Mouse (Mus musculus) thymus, postnatal 0 days (tissue): ENCODE data around the gene 4930524J08Rik. TPM values are rescaled to one million over a fixed set of nuclear protein-coding genes. Genes with fewer than 3 reads are reported as not detected.

Experiments
- DNase-seq: peaks from one replicate; pipeline ENCODE4 v3.0.0-alpha.2; 2015; ENCODE audit warnings: low spot score
- polyA plus RNA-seq: library from polyadenylated mRNA; unstranded; fragments of >200 nt; fragmentation: Nextera tagmentation; extraction: Ambion mirVana; gene quantifications from 2 replicates; pipeline ENCODE4 v1.2.1, GENCODE M21; 2015

The 4930524J08Rik gene
- polyA plus RNA-seq, 1 experiment from 2014 or later: 2.4 TPM

- DNase-seq: no peak
Observed at GRCm38 (mm10) chr5:100003895-100004294, 25.0 kb downstream of the 4930524J08Rik start.

DNA sequence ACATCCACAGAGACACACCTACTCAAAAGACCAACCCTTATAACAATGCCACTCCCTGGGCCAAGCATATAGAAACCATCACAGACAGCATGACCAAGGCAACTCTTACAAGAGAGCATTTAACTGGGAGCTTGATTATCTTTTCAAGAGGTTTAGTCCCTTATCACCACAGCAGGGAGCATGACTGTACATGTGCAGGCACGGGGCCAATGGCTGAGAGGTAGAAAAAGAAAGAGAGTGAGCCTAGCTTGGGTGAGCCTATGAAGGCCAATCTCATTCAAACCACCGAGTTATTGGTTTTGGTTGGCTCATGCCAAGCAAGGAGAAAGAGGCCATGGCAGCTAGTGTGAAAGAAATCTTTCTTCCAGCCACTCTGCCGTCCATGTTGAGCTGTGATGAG lies 26.6 kb downstream of the 4930524J08Rik start:
- no peak for DNase-seq

DNA sequence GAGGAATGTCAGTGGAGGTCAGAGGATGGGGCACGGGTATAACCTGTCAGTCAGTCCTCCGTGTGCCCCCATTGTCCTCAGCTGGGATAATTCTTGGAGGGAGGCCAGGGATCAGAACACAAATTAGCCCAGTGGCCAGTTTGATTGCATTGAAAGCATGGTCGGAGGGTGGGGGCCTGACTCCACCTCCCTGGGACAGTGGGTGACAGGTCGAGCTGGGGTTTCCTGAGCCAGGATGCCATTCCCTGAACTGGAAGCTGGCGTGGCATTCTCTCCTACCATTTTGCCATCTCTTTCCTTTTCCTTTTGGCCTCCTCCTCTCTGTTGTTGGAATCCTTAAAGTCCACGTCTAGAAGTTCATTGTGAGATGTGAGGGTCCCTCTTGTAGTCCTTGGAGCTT lies 27.0 kb downstream of the 4930524J08Rik start:
- no peak for DNase-seq

DNA sequence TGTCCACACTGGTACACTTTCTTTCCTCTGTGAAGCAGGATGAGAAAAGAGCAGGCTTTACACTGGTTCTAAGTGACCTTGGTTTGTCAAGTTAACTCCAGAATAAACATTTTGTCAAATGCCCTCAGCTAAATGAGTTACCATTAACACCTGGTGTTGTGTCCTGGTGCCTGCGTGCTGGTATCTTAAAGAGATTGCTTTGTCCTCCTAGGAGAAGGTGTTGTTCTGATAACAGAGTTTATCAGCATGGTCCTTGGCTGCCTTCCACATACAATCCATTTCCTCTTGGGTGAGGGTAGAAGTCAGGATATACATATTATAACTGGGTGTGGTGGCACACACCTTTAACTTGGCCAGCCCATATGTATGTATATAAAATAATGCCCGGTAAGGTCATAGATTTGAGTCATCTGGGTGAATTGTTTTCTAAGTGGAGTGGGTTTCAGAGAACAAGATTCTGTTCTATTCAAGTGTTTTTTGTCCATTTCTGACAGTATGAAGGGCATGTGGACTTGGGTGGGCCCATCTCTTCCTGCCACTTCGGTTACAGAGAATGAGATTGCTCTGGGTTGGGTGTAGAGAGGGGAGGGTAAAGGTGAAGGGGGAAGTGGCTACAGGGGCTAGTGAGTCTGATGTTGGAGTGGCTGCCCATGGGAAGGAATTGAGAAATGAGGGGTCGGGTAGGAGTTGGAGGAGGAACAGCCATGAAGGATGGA lies 27.6 kb downstream of the 4930524J08Rik start:
- DNase-seq: no peak

GRCm38 (mm10) chr5:100007040-100007375 lies 28.1 kb downstream of the 4930524J08Rik start:
- peak; percentile 27 for DNase-seq

DNA sequence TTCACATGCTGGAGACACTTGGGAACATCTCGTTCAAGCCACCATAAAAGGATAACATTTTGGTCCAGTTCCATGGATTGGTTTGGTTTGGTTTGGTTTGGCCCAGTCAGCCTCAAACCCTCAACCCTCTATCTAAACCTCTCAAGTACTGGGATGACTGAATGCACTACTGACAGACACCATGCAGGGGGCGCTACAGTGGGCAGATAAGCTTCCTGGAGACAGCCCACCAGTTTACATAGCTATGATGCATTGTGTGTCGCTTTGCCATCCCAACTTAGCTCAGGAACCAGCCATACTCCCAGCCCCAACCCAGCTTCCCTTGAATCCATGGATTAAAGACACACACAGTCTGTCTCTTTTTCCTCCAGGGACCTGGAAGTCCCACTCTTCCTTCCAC lies 29.6 kb downstream of the 4930524J08Rik start:
- DNase-seq: no peak

GRCm38 (mm10) chr5:100012599-100012998 lies 33.7 kb downstream of the 4930524J08Rik start:
- no peak for DNase-seq

GRCm38 (mm10) chr5:100020089-100020488 lies 41.2 kb downstream of the 4930524J08Rik start:
- DNase-seq: no peak

DNA sequence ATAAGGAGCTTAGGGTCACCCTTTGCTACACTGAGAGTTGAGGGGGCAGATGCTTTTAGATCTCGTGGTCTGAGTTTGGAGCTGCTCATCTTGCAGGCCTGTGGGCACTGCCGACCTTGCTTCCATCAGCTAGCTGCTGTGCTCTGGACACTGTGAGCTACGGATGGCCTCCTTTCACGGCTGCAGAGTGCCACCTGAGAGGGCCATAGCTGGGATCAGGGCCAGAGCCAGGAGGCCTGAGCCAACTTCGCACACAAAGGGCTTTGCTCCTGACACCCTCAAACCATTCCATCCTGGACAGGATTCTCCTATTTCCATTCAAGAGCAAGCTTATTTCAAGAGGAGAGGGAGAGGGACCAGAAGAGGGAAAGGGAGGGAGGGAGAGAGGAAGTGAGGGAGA lies 45.5 kb downstream of the 4930524J08Rik start:
- DNase-seq: no peak

GRCm38 (mm10) chr5:100024868-100025267 lies 46.0 kb downstream of the 4930524J08Rik start:
- no peak for DNase-seq

Other genes with a start within 250 kb of the 4930524J08Rik start
- 12.0 TPM in 2 replicates for gene Rasgef1b, start 250.0 kb upstream of the 4930524J08Rik start, polyA plus RNA-seq
- 0.18 and 0.23 TPM in 2 replicates for gene Vamp9, start 72.8 kb upstream of the 4930524J08Rik start, polyA plus RNA-seq
- 120 and 167 TPM in 2 replicates for gene Hnrnpd, start 123 bp upstream of the 4930524J08Rik start, polyA plus RNA-seq
- 101 and 125 TPM in 2 replicates for gene Hnrnpdl, start 60.6 kb downstream of the 4930524J08Rik start, polyA plus RNA-seq
- gene Enoph1, start 60.9 kb downstream of the 4930524J08Rik start, polyA plus RNA-seq: 33.9 and 35.1 TPM in 2 replicates
- 8.7 and 9.8 TPM in 2 replicates for gene Tmem150c, start 180.7 kb downstream of the 4930524J08Rik start, polyA plus RNA-seq